Mouse (Mus musculus) gastrocnemius, adult 18-20 months (tissue): Measurements from ENCODE around the gene Rnf151. TPM values are rescaled to one million over a fixed set of nuclear protein-coding genes. Genes with fewer than 3 reads are reported as not detected.

Experiments
- DNase-seq: peaks from one replicate; pipeline ENCODE4 v3.0.0; 2021; ENCODE audit warnings: low spot score
- long read RNA-seq, 2 experiments: library from polyadenylated mRNA; stranded (forward); transcript quantifications; one replicate each; pipeline ENCODE4 v2.0.0; 2021
- total RNA-seq, 2 experiments: library from RNA; stranded (reverse); gene quantifications; 2 replicates each; pipeline ENCODE4 v1.2.3; 2021

The Rnf151 gene
- not detected for total RNA-seq
- long read RNA-seq, experiment 1, result 0 reads
- long read RNA-seq, experiment 2, result 0 reads

- no peak for DNase-seq
Observed at GRCm38 (mm10) chr17:24717943-24718342, at the start of gene Rnf151, which contains the start of gene Rps2. Gene Rnf151 (minus strand): TSS chr17:24718063. Gene Rps2 (plus strand): TSS chr17:24718116.

- no peak for DNase-seq
Observed at GRCm38 (mm10) chr17:24766266-24766875, 48.5 kb upstream of the Rnf151 start.

DNA sequence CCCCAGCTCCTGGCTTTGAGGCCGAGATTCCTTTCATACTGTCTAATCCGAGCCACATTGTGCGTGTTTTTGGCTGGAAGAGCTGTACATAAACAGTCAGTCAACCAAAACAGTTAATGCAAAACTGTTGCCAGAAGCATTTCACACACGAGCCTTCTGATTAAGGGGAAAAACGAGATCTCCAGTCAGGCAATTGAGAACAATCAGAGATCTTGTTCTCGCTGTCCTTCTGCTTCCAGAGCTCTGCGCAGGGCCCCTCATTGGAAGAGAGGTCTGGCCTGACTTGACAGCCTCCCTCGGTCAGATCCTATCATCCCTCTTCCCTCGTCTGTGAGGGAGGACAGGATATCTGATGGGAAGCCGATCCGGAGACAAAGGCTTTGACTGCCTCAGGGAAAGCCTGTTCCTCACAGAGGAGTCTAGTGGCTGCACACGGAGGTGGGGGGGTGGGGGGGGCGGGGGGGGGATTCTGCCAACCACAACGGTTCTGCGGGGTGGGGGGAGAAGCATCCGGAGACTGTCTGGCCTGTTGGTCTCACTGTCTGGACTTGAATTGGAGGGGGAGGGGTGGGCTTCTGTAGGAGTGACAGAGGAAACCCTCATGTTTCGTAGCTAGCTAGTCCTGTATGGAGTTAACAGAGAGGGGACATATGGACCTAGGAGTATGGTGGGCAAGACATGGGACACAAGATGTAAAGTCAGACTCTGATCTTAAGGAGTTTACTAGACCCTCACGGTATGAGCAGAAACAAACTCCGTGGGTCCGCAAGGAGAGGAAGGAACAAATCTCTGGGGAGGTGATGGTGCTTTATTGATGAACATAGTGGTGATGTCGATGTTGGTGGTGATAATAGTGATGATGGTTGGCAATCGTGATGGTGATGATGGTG, 47.4 kb upstream of the Rnf151 start:
- DNase-seq, result no peak

DNA sequence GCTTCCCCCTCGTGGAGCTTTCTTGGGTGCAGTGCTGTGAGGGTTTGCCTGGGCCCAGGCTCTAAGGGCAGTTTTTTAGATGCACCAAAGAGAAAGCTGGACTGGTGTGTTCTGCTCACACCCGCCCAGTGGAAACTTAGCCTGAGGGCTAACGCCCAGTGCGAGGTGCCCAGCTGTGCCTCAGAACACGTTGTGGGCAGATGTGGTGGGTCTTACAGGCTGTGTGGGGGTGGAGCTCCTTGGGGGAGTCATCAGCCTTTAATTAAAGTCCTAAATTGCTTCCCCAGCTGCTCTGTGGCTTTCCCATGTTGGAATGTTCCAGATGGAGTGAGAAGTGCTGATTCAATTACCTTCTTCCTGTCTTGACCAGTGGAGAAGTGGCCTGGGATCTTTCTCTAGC, 43.3 kb upstream of the Rnf151 start:
- DNase-seq, result no peak

- DNase-seq, result no peak
Observed at GRCm38 (mm10) chr17:24757394-24757793, 39.5 kb upstream of the Rnf151 start.

GRCm38 (mm10) chr17:24752415-24753394, 34.8 kb upstream of the Rnf151 start, which contains the start of gene Hs3st6:
Gene Hs3st6 (plus strand): TSS chr17:24752988.
- no peak for DNase-seq

- DNase-seq, result no peak
Observed at GRCm38 (mm10) chr17:24751528-24751927, 33.7 kb upstream of the Rnf151 start.

DNA sequence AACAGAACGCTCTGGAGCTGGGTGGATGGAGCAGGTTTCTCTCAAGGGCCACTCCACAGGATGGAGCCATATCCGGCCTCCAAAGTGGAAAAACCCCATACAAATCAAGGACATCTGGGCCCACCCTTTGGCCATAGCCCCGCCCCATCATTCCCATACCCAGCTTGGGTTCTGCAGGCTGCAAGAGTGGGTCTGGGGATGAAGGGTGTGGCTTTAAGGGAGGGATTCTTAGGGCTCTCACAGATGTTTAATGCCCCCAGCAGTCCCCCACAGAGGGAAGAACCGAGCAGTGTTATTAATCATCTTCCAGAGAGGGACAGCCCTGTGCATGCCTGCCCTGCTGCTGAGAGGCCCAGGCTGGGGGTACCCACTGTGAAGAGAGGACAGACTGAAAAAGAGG, 29.1 kb upstream of the Rnf151 start:
- no peak for DNase-seq

- DNase-seq, result peak; percentile 88
Observed at GRCm38 (mm10) chr17:24745526-24746497, 27.9 kb upstream of the Rnf151 start.

DNA sequence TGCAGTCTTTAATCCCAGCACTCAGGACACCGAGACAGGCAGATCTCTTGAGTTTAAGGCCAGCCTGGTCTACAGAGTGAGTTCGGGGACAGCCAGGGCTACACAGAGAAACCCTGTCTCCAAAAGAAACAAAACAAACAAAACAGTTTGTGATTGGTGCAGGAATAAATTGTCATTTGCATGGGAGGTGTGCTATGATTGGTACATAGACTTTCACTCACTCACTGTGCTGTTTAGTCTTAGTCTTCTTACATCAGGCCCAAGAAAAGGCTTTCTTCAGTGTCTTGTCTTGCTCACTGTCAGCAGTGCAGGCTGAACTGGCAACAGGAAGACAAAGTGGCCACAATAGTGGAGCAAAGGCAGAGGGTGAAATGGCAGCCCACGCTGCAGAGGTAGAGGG, 26.5 kb upstream of the Rnf151 start:
- no peak for DNase-seq

DNA sequence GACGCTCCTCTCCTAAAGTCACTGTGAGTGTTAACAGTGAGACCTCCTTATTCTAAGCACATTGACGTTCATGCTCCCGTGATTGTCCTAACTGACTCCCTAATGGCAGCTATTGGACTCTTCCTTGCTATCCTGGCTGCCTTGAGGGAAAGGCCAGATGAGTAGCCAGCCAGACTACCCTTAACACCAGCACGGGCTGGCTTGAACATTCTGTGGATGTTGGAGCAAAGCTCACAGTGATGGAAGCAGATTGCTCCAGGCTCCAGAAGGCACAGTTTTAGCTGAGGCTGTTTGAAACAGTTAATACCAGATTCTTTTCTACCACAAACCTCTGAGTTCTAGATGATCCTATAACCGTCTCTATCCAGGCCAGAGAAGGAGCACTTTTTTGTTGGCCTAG, 26.0 kb upstream of the Rnf151 start:
- no peak for DNase-seq

DNA sequence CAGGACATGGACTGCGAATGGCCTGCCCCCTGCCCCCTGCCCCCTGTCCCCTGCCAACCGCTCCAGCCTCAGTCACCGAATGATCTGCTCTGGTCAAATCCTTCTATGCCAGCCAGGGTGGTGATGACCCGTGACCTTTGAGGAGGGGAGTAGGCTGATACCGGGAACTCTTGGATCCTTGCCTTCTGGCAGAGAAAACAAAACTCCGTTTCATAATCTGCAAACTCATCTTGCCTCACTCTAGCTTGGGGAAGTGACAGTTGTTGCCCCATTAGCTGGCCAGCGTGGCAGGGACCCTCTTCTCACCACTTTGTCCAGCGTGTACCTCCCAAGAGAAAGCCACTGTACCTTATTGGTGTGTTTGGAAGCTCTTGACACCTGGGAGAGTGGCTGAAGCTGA, 24.4 kb upstream of the Rnf151 start:
- DNase-seq, result no peak

GRCm38 (mm10) chr17:24739926-24740325, 22.1 kb upstream of the Rnf151 start:
- no peak for DNase-seq

DNA sequence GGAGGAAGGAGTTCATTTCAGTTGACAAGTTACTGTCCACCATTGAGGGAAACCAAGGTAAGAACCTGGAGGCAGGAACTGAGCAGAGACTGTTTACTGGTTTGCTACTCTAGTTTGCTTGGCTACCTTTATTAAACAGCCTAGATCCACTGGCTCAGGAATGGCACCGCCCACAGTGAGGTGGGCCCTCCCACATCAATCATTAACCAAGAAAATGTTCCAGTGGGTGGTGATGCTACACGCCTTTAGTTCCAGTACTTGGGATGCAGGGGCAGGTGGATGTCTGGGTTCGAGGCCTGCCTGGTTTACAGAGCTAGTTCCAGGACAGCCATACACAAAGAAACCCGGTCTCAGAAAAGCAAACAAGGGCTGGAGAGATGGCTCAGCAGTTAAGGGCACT, 20.4 kb upstream of the Rnf151 start:
- DNase-seq, result no peak

- DNase-seq, result no peak
Observed at GRCm38 (mm10) chr17:24737135-24737810, 19.4 kb upstream of the Rnf151 start.

DNA sequence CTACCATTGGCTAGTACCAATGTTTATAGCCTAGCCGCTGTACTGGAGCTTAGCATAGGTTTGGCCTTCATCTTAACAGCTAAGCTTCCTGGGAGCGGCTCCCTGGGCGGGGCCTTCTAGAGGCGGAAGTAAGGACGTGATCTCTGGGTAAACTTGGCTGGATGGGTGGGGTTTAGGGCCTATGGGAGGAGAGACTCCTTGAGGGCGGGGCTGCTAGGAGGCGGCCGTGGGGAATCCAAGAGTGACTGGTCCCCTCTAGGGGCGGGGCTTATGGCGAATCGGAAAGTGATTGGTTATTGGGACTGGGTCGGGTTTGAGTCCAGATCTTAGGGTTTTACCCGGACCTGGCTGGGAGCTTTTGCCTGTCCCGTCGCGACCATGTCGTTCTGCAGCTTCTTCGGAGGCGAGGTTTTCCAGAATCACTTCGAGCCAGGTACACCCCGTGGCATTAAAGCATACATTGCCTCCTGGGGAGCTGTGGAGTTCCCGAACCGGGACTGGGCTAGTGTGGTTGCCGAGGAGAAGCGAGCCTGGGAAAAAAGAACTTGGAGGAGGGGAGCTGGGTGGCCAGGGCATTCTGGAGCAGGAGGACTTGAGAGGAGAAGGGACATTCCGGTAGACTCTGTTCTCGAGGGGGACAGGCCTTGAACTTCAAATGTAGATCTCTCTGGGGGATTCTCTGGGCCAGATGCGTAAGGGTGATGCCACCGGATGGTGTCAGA, 18.6 kb upstream of the Rnf151 start, which contains the start of gene Msrb1:
Gene Msrb1, plus strand, starts transcription at position 313 of the 722 bp plus-strand sequence.
- DNase-seq, result peak; percentile 99

DNA sequence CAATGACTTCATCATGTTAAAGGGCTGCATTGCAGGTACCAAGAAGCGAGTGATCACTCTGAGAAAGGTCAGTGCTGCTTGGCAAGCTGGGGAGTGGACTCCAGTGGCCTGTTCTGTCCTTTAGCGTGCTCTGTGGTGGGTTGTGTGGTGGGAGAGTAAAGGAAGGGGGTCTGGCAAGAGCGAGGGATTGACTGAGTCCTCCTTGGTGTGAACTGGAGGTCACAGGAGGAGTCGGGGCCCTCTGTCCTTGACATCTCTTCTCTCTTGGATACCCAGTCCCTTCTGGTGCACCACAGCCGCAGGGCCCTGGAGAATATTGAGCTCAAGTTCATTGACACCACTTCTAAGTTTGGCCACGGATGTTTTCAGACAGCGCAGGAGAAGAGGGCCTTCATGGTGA, 17.6 kb upstream of the Rnf151 start:
- no peak for DNase-seq

- no peak for DNase-seq
Observed at GRCm38 (mm10) chr17:24734513-24734912, 16.6 kb upstream of the Rnf151 start.
